Mouse (Mus musculus) gastrocnemius, adult 2 months (tissue): ENCODE data around the gene Styxl1. TPM values are rescaled to one million over a fixed set of nuclear protein-coding genes. Genes with fewer than 3 reads are reported as not detected.
A peak's percentile ranks its signal among the peaks of the same experiment; 100 is the strongest.

Experiments
- DNase-seq: peaks from one replicate; pipeline ENCODE4 v3.0.0; 2022
- H3K27ac ChIP-seq: fragments of 200-600 bp; 2 replicates; pipeline ENCODE4 v1.8.1; 2022; ENCODE audit warnings: mild to moderate bottlenecking
- H3K4me3 ChIP-seq: fragments of 200-600 bp; 2 replicates; pipeline ENCODE4 v1.8.1; 2022; ENCODE audit warnings: mild to moderate bottlenecking, moderate library complexity
- CTCF ChIP-seq: fragments of 200-600 bp; IDR thresholded peaks from 2 replicates; pipeline ENCODE4 v1.8.1; 2022; ENCODE audit warnings: antibody characterized with exemption, mild to moderate bottlenecking, moderate library complexity
- intact Hi-C: fragments of 180-260 bp; cut with DNase I; formaldehyde crosslinking; loops from one replicate; pipeline ENCODE4 v1.15.1; 2025
- long read RNA-seq, 2 experiments: library from polyadenylated mRNA; stranded (forward); transcript quantifications; one replicate each; pipeline ENCODE4 v2.0.0; 2021
- total RNA-seq, 2 experiments: library from RNA; stranded (reverse); gene quantifications; 2 replicates each; pipeline ENCODE4 v1.2.3; 2021

Styxl1 gene
- not detected for total RNA-seq
- long read RNA-seq, experiment 1 = 0 reads
- long read RNA-seq, experiment 2 = 0 reads

DNA sequence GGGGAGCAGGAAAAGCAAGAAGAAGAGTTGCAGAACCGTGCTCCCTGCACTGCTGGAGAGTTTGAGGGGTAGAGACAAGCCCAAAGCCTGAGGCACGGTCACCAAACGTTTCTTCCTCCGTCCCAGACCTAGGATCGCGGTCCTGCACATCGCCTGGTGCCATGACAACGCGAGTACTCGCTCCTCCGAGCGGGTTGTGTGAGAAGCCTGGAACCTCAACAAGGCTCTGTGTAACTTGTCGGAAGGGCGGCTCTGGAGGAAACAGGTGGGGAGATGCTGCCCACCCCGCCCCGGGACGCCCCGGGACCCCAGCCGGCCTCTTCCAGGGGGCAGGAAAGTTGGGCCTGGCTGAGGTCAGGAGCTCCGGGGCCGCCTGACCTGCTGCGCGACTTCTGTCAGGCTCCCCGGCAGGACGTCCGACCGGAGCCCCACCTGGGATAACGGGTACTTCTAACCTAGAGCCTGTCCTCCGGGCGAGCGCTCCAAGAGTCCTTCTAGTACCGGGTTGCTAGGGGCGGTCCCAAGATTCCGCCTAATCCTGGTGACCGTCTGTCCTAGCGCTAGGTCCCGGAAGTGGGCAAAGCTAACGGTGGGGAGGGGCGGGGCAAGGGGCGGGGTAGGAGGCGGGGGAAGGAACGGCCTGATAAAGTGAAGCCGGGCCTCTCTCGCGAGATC is at the start of gene Styxl1:
Styxl1 (minus strand) TSS at position 590 of the 675 bp plus-strand sequence.
- H3K4me3 ChIP-seq = peak within 1 kb of the TSS; percentile 93
- no peak for DNase-seq
- TF ChIP-seq CTCF = no peak
- intact Hi-C loops = loop anchor here (2.0 kb wide), 1 partner anchor 145 kb away; the partner anchor contains the start of gene Rhbdd2
- peak within 1 kb of the TSS; percentile 99 for H3K27ac ChIP-seq

DNA sequence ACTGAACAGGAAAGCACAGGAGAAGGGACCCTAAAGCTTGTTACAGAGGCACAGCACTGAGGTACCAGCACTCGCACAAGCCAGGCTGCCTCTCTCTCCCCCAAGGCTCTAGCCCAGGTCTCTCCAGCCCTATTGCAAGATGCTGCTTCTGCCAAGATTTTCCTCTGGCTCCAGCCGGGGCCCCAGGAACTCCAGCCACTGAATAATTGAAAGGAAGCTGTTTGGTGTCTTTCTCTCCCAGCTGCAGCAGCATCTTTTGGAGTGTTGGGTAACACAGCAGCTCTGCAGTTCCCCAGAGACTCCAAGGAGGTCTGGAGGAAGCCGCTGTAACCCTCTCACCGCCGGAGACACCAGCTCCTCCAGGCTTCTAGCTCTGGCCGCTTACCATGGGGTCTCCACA is 48.0 kb upstream of the Styxl1 start:
- DNase-seq = no peak
- intact Hi-C loops = no loop called here
- H3K27ac ChIP-seq = no peak overlapping the region

DNA sequence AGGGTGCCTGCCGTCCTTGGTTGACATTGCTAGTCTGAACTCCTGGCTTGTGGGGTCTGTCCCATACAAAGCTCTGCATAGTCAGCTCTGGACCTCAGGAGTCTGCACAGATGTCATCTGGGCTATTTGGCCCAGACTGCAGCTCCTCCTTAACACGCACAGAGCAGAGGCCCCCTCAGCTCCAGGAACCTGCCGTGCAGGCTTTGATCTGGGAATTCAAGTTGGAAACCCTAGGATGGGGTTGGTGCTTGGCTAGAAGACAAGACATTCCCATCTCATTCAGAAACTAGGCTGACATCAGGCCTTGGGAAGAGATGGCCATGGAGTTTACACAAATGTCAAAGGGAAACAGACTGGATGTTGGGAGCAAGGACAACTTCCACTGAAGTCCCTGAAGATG is 46.3 kb upstream of the Styxl1 start:
- intact Hi-C loops = no loop called here
- TF ChIP-seq CTCF = no peak
- no peak overlapping the region for H3K4me3 ChIP-seq
- H3K27ac ChIP-seq = no peak overlapping the region
- DNase-seq = no peak

More for the DNA sequence above, 48.0 kb upstream of the Styxl1 start:
- TF ChIP-seq CTCF = no peak
- no peak overlapping the region for H3K4me3 ChIP-seq

DNA sequence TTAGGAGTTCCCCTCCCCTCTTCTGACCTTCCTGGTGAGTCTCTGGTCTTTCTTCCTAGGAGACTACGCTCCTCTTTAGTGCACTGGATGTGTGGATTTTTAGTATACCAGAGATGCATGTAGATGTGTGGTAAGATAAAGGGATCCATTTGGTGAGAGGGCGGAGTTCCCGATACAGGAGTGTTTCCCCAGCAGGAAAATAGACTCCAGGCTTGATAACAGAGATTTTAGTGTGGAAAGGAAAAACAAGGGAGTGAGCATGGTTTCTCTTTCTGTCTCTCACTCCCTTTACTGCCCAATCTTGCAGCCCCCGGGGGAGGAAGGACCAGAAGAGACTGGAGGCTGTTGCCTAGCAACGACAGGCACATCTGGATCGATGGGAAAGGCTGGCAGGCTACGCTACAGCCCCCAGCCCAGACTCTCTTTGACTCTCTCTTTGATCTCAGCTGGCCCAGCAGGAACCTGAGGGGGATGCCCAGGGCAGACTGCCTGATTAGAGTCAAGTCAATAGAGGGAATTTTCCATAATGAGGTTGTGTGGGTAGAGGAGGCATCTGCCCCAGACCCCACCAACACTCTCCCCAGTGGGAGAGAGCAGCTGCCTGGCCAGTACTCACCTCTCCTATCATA is 44.2 kb upstream of the Styxl1 start:
- TF ChIP-seq CTCF = no peak
- DNase-seq = no peak
- intact Hi-C loops = no loop called here
- H3K4me3 ChIP-seq = no peak overlapping the region
- H3K27ac ChIP-seq = no peak overlapping the region

DNA sequence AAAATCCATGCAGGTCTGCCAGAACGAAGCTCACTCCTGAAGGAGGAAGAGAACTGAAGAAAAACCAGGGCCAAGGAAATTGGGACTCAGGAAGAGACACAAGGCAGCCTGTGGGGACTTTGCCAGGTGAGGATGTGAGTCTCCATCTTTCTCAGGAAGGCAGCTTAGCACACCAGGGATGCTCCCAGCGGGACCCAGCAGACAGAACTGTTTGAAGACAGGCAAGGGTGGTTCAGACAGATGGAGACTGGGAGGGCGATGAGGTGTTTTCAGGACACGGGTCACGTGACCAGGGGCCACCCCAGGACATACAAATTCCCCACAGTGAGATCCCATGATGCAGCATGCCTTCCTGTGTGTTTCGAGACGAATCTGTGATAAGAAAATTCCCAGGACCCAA is 40.3 kb upstream of the Styxl1 start:
- Histone ChIP-seq H3K27ac (no peak overlapping the region), H3K4me3 (no peak overlapping the region)
- DNase-seq = no peak
- TF ChIP-seq CTCF = no peak
- intact Hi-C loops = no loop called here

DNA sequence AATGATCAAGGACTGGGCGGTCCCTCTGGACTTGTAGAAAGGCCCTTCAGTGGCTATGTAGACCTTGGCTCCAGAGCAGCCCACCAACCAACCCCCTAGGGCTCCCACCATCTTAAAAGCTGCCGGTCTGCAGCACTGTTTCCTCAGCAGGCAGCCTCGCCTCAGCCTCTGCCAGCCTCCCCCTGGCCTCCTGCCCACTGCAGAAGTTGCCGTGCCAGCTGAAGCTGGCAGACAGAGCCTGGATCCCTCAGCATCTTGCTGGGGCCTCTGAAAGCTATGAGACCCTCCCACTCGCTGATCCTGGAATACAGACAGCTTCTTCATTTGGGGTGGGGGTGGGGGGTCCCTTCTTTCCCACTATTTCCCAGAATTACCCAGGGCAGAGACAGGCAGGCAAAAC is 34.8 kb upstream of the Styxl1 start:
- peak; percentile 34 for DNase-seq
- Histone ChIP-seq H3K4me3 (no peak overlapping the region), H3K27ac (no peak overlapping the region)
- intact Hi-C loops = no loop called here
- TF ChIP-seq CTCF = no peak

DNA sequence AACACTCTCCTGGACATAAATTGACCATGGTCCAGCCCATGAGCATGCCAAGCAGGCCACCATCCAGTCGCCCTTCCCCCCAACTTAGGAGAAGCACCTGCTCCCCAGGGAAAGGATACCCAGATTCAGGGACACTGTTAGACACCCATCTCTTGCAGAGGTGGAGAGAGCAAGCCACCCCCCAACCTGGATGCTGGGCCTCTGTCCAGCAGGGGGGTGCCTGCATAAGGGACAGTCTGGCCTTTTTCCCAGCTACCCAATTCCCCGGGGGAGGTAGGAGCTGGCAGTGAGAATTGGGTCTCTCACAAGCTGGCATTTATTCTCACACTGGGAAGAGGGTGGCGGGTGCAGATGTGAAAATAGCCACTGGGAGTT is 29.1 kb upstream of the Styxl1 start:
- intact Hi-C loops = loop anchor here (5.0 kb wide), 1 partner anchor 35 kb away; no protein-coding TSS in a partner anchor
- Histone ChIP-seq H3K4me3 (no peak overlapping the region), H3K27ac (no peak overlapping the region)
- no peak for DNase-seq
- TF ChIP-seq CTCF = no peak

DNA sequence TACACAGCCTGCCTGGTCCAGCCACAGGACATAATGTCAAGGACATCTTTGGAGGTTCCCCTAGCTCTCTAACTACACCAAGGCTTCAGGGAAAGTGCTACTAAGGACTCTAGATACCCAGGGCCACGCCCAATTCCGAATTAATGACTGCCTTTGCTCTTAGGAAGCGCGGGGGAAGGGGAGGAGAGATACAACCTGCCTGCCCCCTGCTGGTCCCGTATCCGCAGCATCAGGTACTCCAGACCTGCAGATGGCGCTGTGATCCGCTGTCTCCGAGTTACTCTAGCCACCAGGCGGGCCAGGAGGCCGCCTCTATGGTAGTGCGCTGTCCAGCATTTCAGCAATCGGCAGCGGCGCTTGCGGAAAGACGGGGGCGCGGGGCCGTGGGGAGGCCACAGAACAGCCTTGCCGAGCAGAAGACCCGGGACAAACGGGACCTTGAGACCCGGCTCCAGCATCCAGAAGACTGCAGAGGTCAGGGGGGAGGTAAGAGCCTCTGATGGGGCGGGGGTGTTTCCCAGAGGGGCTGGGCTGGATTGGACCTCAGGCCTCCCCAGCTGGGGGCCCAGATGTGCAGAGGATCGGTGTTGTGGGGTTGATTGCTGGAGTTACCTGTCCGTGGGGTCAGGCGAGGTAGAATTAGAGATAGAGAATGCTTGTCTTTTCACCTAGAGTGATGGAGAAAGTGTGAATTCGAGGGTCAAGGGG is 28.5 kb upstream of the Styxl1 start, which contains the start of gene Srrm3:
Srrm3 (plus strand) TSS at position 336 of the 708 bp plus-strand sequence.
- H3K4me3 ChIP-seq = no peak within 1 kb of the TSS
- intact Hi-C loops = loop anchor here (5.0 kb wide), 1 partner anchor 36 kb away; no protein-coding TSS in a partner anchor
- no peak within 1 kb of the TSS for H3K27ac ChIP-seq
- DNase-seq = peak; percentile 92
- no peak; the same call in 1 of the 2 replicates for TF ChIP-seq CTCF

DNA sequence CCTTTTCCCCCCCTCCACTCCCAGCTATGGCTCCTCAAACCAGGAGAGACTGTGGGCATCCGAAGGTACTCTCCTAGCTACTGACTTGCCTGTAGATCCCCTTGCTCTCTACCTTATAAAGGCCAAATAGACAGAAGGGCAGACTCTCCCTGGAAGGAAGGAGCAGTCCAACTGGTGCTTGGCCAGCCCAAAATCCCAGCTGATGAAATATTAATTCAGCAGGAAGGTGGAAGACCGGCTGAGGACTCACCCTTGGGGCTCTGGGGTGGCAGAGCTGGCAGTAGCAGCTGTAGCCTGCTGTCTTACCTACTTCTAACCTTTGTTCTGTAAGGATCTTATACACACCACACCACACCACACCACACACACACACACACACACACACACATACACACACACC is 26.6 kb upstream of the Styxl1 start:
- Histone ChIP-seq H3K4me3 (no peak overlapping the region), H3K27ac (no peak overlapping the region)
- intact Hi-C loops = loop anchor here (5.0 kb wide), 1 partner anchor 38 kb away; no protein-coding TSS in a partner anchor
- DNase-seq = no peak
- no peak for TF ChIP-seq CTCF

DNA sequence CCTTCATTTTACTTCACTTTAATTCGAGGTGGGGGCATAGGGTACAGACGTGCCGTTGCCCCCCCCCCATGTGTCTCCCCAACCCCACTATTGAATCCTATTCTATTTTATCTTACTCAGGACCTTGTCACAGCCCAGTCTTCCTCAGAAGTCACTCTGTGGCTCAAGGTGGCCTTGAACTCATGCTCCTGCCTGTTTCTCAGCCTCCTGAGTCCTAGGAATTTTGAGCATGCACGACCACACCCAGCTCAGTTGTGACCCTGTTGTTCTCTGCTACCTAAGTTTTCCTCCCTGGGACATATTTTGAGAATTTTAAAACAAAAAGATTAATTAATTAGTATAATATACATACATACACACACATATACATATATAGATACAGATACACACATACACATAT is 25.5 kb upstream of the Styxl1 start:
- intact Hi-C loops = no loop called here
- TF ChIP-seq CTCF = no peak
- no peak overlapping the region for H3K27ac ChIP-seq
- no peak for DNase-seq
- H3K4me3 ChIP-seq = no peak overlapping the region

DNA sequence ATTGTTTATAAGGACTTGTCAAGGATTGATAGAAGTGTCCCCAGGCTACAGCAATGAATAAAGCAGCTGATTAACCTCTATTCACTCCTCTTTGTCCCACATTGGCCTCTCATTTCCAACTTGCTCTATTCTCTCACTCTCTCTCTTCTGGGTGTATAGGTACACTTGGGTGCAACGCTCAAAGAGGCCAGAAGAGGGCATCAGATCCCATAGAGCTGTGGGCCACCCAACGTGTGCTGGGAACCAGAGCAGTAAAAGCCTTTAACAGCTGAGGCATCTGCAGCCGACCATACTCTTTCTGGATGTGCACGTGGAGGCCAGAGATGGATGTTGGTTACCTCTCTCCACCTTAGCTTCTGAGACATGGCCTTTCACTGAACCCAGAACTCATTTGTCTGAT is 24.9 kb upstream of the Styxl1 start:
- no peak overlapping the region for H3K4me3 ChIP-seq
- DNase-seq = no peak
- no peak overlapping the region for H3K27ac ChIP-seq
- no peak for TF ChIP-seq CTCF
- intact Hi-C loops = no loop called here

DNA sequence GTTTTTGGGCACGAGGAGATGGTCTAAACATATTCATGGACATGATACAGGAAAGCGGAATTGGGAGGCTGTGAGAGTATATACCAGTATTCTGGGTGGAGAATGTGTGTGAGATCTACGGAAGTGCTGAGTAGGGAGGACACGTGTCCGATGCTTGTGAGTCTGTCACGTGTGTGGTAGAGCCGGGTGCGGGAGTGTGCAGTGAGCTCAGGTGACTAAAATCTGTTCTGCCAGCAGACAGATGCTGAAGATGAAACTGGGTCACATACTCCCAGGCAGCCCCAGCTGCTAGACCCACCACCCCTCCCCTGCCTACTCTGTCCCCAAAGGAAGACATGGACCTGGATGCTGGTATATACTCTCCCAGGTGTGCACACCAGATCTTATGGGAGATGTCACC is 24.5 kb upstream of the Styxl1 start:
- no peak for DNase-seq
- no peak for TF ChIP-seq CTCF
- intact Hi-C loops = no loop called here
- no peak overlapping the region for H3K4me3 ChIP-seq
- no peak overlapping the region for H3K27ac ChIP-seq

DNA sequence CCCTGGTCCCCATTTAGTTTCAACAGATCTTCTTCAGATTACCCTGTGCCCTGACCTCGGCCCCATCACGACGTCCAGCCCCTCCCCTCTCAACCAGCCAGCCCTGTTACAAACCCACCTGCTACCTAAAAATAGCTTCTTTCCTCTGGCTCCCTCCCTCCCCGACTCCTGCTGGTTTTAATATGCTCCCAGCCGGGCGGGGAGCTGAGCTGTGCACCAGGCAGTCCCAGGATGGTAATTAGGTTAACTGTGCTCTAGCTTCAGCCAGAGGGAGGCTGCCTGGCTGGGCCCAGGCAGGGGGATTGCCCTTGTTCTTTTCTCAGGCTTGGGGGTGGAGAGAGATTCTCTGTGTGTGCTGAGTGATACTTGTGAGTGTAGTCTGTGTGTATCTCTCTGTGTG is 22.7 kb upstream of the Styxl1 start:
- H3K4me3 ChIP-seq = no peak overlapping the region
- peak overlapping the region; percentile 65 for H3K27ac ChIP-seq
- intact Hi-C loops = no loop called here
- peak; percentile 64 for DNase-seq
- TF ChIP-seq CTCF = no peak
